22 mouse cellular contexts compared by ENCODE assay signal in genomic region chr11:100852088-100852487, GRCm38 (mm10). TPM values are rescaled to one million over a fixed set of nuclear protein-coding genes. Genes with fewer than 3 reads are reported as not detected.
DNase-seq lines count a peak whose midpoint lies in the region; ATAC-seq lines count a peak whose summit lies in the region.
"Had no signal": no experiment of that assay in that cellular context is flagged by ENCODE, and none has a peak within 500 bp of the region (broad histone marks: within the 10 kb centered on the region; RNA-seq: fewer than 3 reads in every experiment).

No protein-coding gene starts in this region.

- H3K4me3 ChIP-seq in liver, embryonic 13.5 days (replicated peaks) = no peak overlapping the region
- no peak overlapping the region for H3K4me3 ChIP-seq in liver, embryonic 12.5 days
- H3K4me3 ChIP-seq: embryonic facial prominence, embryonic 13.5 days; erythroblast, embryonic 14.5 days had no signal

- no peak overlapping the region for H3K9ac ChIP-seq in liver, embryonic 13.5 days
- H3K9ac ChIP-seq in liver, embryonic 12.5 days = no peak overlapping the region
- H3K9ac ChIP-seq: embryonic facial prominence, embryonic 15.5 days; forebrain, embryonic 13.5 days had no signal

- peaks cover 34% of the 10 kb centered on the region for H3K27me3 ChIP-seq in liver, embryonic 13.5 days
- H3K27me3 ChIP-seq in liver, embryonic 12.5 days (replicated peaks) = peaks cover 53% of the 10 kb centered on the region

- H3K9me3 ChIP-seq in liver, embryonic 13.5 days (replicated peaks) = no peaks in the 10 kb centered on the region
- H3K9me3 ChIP-seq in liver, embryonic 12.5 days (replicated peaks) = no peaks in the 10 kb centered on the region
- H3K9me3 ChIP-seq: embryonic facial prominence, embryonic 13.5 days; embryonic facial prominence, embryonic 15.5 days; forebrain, embryonic 10.5 days; forebrain, embryonic 13.5 days had no signal

- peak overlapping the region; percentile 39; the same call in 1 of the 2 replicates for H3K27ac ChIP-seq in liver, embryonic 13.5 days
- no peak overlapping the region for H3K27ac ChIP-seq in liver, embryonic 12.5 days
- H3K27ac ChIP-seq: embryonic facial prominence, embryonic 13.5 days; embryonic facial prominence, embryonic 15.5 days had no signal

- H3K36me3 ChIP-seq in liver, embryonic 13.5 days = no peaks in the 10 kb centered on the region
- no peaks in the 10 kb centered on the region for H3K36me3 ChIP-seq in liver, embryonic 12.5 days
- H3K36me3 ChIP-seq: embryonic facial prominence, embryonic 13.5 days; embryonic facial prominence, embryonic 15.5 days; forebrain, embryonic 10.5 days had no signal

- peak; percentile 51 for DNase-seq in CD4-positive, CD25-positive, alpha-beta regulatory T cell, adult 2 months (ENCODE audit: low read depth, low spot score)
- DNase-seq in liver, embryonic 13.5 days = no peak
- peak; percentile 42 for DNase-seq in naive thymus-derived CD4-positive, alpha-beta T cell, adult 2 months (ENCODE audit: low read depth)
- no peak for DNase-seq in right cerebral cortex, adult 18-20 months
- DNase-seq in heart, adult 11 months = no peak
- DNase-seq: adrenal gland, adult 2 months; adrenal gland, postnatal 10 days; adrenal gland, postnatal 25 days; B cell, adult 2 months; cerebellum, adult 11 months; cerebellum, adult 18-20 months; cerebellum, adult 8-10 months; cerebellum, postnatal 14 days; cerebellum, postnatal 36 days; embryo, embryonic 11 days had no signal

- ATAC-seq in CD4-positive, CD25-positive, alpha-beta regulatory T cell, adult 4 months = no peak
- no peak for ATAC-seq in liver, embryonic 13.5 days (ENCODE audit: low read depth)
- ATAC-seq in liver, embryonic 12.5 days = no peak
- ATAC-seq: forebrain, embryonic 13.5 days had no signal

- H3K4me1 ChIP-seq in liver, embryonic 13.5 days (replicated peaks) = peaks cover 43% of the 10 kb centered on the region
- H3K4me1 ChIP-seq in liver, embryonic 12.5 days = peaks cover 40% of the 10 kb centered on the region

- 58% methylated on average over 2 of the region's 2 CpGs for WGBS in liver, embryonic 13.5 days (ENCODE audit: insufficient replicate concordance)
- 58% methylated on average over 2 of the region's 2 CpGs for WGBS in liver, embryonic 12.5 days (ENCODE audit: insufficient replicate concordance)

- H3K4me2 ChIP-seq in liver, embryonic 13.5 days = no peak overlapping the region
- H3K4me2 ChIP-seq in liver, embryonic 12.5 days = no peak overlapping the region

RNA-seq across cellular contexts. Expression of gene Stat5b, which starts 1.6 kb away (rescaled TPM):
- polyA plus RNA-seq in CD4-positive, CD25-positive, alpha-beta regulatory T cell, adult 4 months (2017; shearing (Covaris generic)) = 10 to 100 TPM; 39.3 to 53.2 TPM
- polyA plus RNA-seq in liver, embryonic 13.5 days (2015; fragmentation: Nextera tagmentation; extraction: Ambion mirVana) = 21.1 and 23.8 TPM in 2 replicates
- polyA plus RNA-seq in liver, embryonic 12.5 days (2016; fragmentation: Nextera tagmentation; extraction: Ambion mirVana) = 31.6 and 33.7 TPM in 2 replicates

RNA-seq across cellular contexts. Expression of gene Stat5a, which starts 7.1 kb away (rescaled TPM):
- 10 to 100 TPM; 37.9 to 52.4 TPM for polyA plus RNA-seq in CD4-positive, CD25-positive, alpha-beta regulatory T cell, adult 4 months (2017; shearing (Covaris generic))
- polyA plus RNA-seq in liver, embryonic 13.5 days (2015; fragmentation: Nextera tagmentation; extraction: Ambion mirVana) = 11.1 and 14.6 TPM in 2 replicates
- polyA plus RNA-seq in liver, embryonic 12.5 days (2016; fragmentation: Nextera tagmentation; extraction: Ambion mirVana) = 16.0 and 17.7 TPM in 2 replicates

Comparison
In these comparisons a context has a peak if more than half of its experiments do, and no peak if none do; other contexts are left out.
1. DNase-seq: peak in CD4-positive, CD25-positive, alpha-beta regulatory T cell, adult 2 months (single experiment) and naive thymus-derived CD4-positive, alpha-beta T cell, adult 2 months (single experiment); none in liver, embryonic 13.5 days (single experiment), right cerebral cortex, adult 18-20 months (single experiment) and heart, adult 11 months (single experiment).